Mouse (Mus musculus) brain, embryonic 14.5 days (tissue): ENCODE data around the gene Tubg1.

Source experiments
- CTCF ChIP-seq: fragments of 200-500 bp; IDR thresholded peaks from 2 replicates; pipeline ENCODE4 v1.5.1; 2012; ENCODE audit warnings: inconsistent platforms, mild to moderate bottlenecking, moderate library complexity, borderline replicate concordance; ENCODE audit not compliant: insufficient read depth, insufficient read length; ENCODE audit errors: extremely low read depth
- POLR2A ChIP-seq: fragments of 200-500 bp; IDR thresholded peaks from 2 replicates; pipeline ENCODE4 v1.6.1; 2012; ENCODE audit warnings: mild to moderate bottlenecking, inconsistent platforms, borderline replicate concordance; ENCODE audit not compliant: poor library complexity, insufficient read depth, insufficient read length, severe bottlenecking; ENCODE audit errors: extremely low read depth

- TF ChIP-seq POLR2A = no peak
- TF ChIP-seq CTCF = no peak
Observed at GRCm38 (mm10) chr11:101133037-101133436, 13.3 kb downstream of the Tubg1 start.
